Mouse (Mus musculus) gastrocnemius, postnatal 14 days (tissue): Measurements from ENCODE around the gene Pdcd2. TPM values are rescaled to one million over a fixed set of nuclear protein-coding genes. Genes with fewer than 3 reads are reported as not detected.
A peak's percentile ranks its signal among the peaks of the same experiment; 100 is the strongest.

Source experiments
- DNase-seq: peaks from one replicate; pipeline ENCODE4 v3.0.0; 2021; ENCODE audit warnings: mixed read lengths
- intact Hi-C: fragments of 180-260 bp; cut with DNase I; formaldehyde crosslinking; loops from one replicate; pipeline ENCODE4 v1.15.1; 2025; ENCODE audit warnings: low total_unique reads
- total RNA-seq, 2 experiments: library from RNA; stranded (reverse); gene quantifications; 2 replicates each; pipeline ENCODE4 v1.2.3; 2021

Gene Pdcd2
- total RNA-seq, 2 experiments from 2014 or later: 12.6 to 15.6 TPM

DNA sequence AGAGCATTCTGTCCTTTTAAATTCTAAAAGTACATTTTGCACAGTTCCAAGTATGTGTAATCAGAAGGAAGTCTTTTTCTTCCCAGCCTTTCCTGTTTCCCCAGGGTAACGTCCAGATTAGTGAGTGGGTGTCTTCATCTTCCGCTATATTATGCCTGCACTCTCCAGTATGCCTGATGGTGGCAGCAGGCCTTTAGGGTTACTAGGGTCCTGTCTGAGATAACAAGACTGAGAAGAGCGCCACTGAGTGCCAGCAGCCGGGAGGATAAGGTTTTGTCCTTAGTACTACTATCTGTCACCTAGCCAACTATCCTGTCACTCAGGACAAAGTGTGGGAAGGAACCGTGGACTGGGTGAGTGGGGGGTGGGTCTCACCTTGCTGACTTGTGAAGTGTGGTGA is 9.3 kb downstream of the Pdcd2 start:
- intact Hi-C loops: no loop called here

DNA sequence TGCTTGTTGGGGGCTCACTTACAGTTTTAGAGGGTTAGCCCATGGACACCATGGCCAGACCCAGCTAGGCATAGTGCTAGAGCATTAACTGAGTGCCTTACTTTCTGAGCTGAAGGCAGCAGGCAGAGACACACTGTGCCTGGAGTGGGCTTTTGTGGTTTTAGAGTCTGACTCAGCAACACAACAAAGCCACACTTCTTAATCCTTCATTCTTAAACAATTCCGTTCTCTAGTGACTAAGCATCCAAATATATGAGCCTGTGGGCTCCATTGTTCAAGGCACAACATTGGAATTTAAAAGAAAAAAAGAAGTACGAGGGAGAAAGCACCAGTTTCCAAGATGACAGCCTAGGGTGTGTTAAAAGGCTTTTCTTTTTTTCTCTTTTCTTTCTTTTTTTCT is 16.4 kb downstream of the Pdcd2 start:
- no peak for DNase-seq
- intact Hi-C loops: no loop called here

More for the DNA sequence above, 9.3 kb downstream of the Pdcd2 start:
- DNase-seq: no peak

GRCm38 (mm10) chr17:15499656-15500394 is 27.3 kb downstream of the Pdcd2 start, which contains the start of the genes Psmb1 and Tbp:
TSS of gene Psmb1 (minus strand) at chr17:15499751.
TSS of gene Tbp (plus strand) at chr17:15499888.
- intact Hi-C loops: no loop called here
- DNase-seq: peak; percentile 98

DNA sequence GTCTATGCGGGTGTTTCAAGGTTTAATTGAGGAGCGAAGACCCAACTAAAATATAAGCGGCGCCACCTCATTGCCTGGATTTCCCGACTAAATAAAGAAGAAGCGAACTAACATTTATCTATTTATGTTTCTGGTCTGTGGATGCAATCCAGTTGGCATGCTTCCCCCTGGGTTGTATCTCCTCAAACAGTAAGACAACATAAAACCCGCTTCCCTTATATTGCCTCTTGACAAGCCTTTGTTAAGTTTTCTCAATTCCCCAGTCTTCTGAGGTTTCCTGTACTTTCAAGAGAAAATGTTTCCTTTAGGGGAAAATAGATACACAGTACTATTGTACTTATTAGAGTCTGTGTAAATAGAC is 28.4 kb downstream of the Pdcd2 start:
- DNase-seq: no peak
- intact Hi-C loops: no loop called here

GRCm38 (mm10) chr17:15497882-15498752 is 29.0 kb downstream of the Pdcd2 start:
- intact Hi-C loops: no loop called here
- DNase-seq: peak; percentile 95

DNA sequence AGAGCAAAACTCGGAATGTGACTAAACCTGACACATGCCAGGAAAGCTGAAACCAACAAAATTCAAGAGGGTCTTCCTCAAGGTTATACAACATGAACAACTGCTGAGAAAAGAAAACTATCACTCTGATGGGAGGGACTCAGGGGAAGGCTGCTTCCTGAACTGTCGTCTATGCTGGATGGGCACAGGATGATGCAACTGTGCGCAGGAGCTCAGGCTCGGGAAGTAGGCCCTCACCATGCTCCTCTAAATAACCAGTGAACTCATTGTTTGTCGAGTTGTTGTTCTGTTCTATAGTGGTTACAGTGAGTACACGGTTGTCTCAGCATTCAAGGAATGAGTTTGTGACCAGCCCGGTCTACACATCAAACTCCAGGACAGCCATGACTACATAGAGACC is 36.6 kb downstream of the Pdcd2 start:
- intact Hi-C loops: no loop called here
- no peak for DNase-seq

DNA sequence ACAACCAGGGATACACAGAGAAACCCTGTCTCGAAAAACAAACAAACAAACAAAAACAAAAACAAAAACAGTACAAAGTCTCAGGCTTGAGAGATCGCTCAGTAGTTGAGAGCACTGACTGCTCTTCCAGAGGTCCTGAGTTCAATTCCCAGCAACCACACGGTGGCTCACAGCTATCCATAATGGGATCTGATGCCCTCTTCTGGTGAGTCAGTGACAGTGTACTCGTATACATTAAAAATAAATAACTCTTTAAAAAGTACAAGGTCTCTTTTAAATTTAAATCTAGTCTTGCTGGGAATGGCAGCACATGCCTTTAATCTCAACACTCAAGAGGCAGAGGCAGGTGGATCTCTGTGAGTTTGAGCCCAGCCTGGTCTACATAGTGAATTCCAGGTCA is 54.4 kb downstream of the Pdcd2 start:
- intact Hi-C loops: loop anchor here (5.0 kb wide), 1 partner anchor 405 kb away; no protein-coding TSS in a partner anchor

More for the DNA sequence above, 54.4 kb downstream of the Pdcd2 start:
- no peak for DNase-seq

Other genes starting within 250 kb of the Pdcd2 start
- 1 to 10 TPM; 5.6 to 6.0 TPM for gene Dll1, start 150.4 kb downstream of the Pdcd2 start, total RNA-seq
- 1 to 10 TPM; 8.6 to 8.8 TPM for gene Fam120b, start 131.1 kb downstream of the Pdcd2 start, total RNA-seq
- 100 to 1,000 TPM; 115 to 119 TPM for gene Psmb1, start 27.6 kb downstream of the Pdcd2 start, total RNA-seq
- gene Tbp, start 27.4 kb downstream of the Pdcd2 start, total RNA-seq: 1 to 10 TPM; 6.6 to 8.4 TPM
- gene Prdm9, start 37.1 kb upstream of the Pdcd2 start, total RNA-seq: 1 to 10 TPM; 2.5 to 3.2 TPM
- gene Chd1, start 177.7 kb upstream of the Pdcd2 start, total RNA-seq: 10 to 100 TPM; 14.7 to 15.2 TPM